Mouse (Mus musculus): ENCODE measurements around the gene Rexo4.

The Rexo4 gene

DNA sequence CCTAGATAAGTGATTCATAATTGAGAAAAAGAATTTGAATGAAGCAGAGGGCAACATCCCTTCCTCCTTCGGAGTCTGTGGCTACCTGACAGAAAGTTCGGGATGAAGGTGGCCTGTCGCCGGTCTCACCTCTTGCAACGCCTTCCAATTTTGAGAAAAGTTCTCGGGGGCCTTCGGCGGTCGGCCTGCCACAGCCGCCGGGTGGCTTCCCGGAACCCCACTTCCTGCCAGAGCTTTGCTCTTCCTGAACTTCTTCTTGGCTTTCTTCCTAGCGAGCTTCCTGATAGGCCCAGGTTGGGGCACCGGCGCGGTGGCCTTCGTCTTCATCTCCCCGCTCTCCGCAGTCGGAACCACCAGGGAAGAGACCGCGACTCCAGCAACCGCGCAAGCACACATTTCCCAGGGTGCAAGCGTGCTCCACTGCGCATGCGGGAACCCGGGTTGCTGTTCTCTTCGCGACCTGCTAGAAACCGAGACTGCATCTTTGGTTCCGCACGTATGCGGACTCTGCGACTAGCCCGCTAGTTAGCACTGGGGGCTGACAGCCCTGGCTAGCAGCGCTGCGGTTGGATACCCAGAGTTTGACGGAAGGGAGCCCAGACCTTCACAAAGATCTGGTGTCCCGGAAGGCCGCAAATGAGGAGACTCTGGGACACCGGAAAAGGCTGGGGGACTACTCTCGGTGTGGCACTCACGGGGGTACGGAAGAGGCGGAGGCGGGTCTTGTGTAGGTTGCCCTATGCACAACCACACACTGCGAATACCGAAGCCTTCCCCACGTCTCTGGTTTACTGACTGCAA, at the start of gene Rexo4:
Gene Rexo4, minus strand, starts transcription at position 464 of the 801 bp plus-strand sequence.
- DNase-seq, result peak; percentile 95

- peak; percentile 89 for DNase-seq
Measured at GRCm38 (mm10) chr2:27009714-27010244, 45.6 kb upstream of the Rexo4 start, which contains the start of gene Cacfd1. Gene Cacfd1 (plus strand): TSS chr2:27009926.

GRCm38 (mm10) chr2:27007701-27008100, 43.5 kb upstream of the Rexo4 start:
- no peak for DNase-seq

DNA sequence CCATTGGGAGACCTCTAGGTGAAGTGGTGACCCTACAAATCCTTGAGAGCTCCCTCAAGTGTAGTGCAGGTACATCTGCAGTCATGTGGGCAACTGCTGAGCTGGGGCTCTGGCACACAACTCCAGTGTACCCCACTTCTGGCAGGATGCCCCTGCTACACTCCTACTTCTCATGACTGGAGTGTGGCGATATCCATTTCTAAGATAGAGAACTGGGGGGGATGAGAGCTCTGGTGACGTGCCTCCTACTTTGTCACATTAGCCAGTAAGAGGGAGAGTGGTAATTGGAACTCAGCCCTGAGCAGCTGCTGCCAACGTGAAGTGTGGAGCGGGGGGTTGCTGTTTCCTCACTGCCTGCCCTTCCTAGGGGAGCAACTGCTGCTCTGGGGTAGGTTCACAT, 42.1 kb upstream of the Rexo4 start:
- no peak for DNase-seq

- no peak for DNase-seq
Measured at GRCm38 (mm10) chr2:26997993-26998392, 33.8 kb upstream of the Rexo4 start.

GRCm38 (mm10) chr2:26997498-26997897, 33.3 kb upstream of the Rexo4 start:
- DNase-seq, result no peak

GRCm38 (mm10) chr2:26993936-26994335, 29.8 kb upstream of the Rexo4 start:
- no peak for DNase-seq

- DNase-seq, result no peak
Measured at GRCm38 (mm10) chr2:26984640-26985039, 20.5 kb upstream of the Rexo4 start.

GRCm38 (mm10) chr2:26984179-26984578, 20.0 kb upstream of the Rexo4 start:
- DNase-seq, result no peak

DNA sequence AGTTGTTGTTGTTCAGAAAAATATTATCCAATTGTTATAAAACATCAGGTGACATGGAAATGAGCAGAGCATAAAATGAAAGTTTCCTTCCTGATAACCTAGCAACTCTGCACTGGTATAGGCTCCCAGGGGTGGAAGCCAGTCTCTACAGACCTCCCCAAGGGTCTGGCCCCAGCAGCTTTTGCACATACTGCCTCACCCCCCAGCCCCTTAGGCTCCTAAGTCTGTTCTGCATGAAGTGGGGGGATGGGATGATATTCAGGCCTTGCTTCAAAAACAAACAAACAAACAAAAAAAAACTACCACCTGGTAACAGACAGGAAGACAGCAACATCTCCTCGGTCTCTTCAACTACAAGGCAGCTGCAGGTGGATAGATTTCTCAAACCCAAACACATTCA, 16.2 kb upstream of the Rexo4 start:
- DNase-seq, result no peak

- DNase-seq, result no peak
Measured at GRCm38 (mm10) chr2:26973960-26974359, 9.8 kb upstream of the Rexo4 start.

- DNase-seq, result no peak
Measured at GRCm38 (mm10) chr2:26973116-26973515, 8.9 kb upstream of the Rexo4 start, which contains the start of gene Adamts13. Gene Adamts13 (plus strand): TSS chr2:26973416.

- DNase-seq, result no peak
Measured at GRCm38 (mm10) chr2:26967262-26967661, 3.1 kb upstream of the Rexo4 start.

DNA sequence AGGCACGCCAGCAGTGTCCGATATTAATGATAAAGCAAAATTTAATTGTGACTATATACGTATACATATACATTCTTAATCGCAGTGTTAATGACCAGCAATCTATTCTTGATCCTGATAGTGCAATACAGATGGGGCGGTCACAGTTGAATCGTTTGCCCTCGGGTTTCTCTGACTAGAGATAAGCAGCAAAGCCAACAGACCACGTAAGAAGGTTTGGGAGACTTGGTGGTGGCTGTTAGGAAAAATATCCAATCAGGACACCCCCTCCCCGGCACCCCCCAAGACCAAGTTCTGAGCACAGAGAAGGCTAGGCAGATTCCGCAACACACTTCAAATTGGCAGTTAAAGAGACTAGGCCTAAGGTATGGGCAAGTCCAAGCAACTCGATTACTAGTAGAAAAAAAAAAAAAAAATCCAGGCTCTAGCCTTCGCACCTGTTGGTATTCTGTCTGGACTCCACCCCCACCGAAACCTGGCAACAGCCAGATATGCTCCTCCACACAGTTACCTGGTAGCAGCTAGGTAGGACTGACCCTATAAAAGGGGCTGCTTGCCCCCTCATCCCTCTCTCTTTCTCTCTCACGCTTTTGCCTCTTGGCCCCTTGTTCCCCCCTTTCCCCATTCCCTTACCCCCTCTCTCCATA, 661 bp upstream of the Rexo4 start:
- DNase-seq, result no peak

- DNase-seq, result no peak
Measured at GRCm38 (mm10) chr2:26960756-26961155, 3.4 kb downstream of the Rexo4 start.

DNA sequence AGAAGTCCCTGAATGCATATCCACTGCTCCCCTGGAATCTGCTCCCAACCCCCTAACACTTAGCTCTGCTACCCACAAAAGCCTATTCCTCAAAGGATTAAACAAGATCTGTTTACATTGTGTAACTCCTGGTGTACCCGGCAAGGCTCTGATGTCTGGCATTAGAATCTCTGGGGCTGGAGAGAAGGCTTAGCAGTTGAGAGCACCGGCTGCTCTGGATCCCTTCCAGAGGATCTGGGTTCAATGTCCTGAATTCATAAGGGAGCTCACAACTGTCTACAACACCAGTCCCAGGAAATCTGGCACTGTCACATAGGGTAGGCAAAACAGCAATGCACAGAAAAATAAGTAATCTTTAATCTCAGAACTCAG, 6.7 kb downstream of the Rexo4 start:
- DNase-seq, result no peak

DNA sequence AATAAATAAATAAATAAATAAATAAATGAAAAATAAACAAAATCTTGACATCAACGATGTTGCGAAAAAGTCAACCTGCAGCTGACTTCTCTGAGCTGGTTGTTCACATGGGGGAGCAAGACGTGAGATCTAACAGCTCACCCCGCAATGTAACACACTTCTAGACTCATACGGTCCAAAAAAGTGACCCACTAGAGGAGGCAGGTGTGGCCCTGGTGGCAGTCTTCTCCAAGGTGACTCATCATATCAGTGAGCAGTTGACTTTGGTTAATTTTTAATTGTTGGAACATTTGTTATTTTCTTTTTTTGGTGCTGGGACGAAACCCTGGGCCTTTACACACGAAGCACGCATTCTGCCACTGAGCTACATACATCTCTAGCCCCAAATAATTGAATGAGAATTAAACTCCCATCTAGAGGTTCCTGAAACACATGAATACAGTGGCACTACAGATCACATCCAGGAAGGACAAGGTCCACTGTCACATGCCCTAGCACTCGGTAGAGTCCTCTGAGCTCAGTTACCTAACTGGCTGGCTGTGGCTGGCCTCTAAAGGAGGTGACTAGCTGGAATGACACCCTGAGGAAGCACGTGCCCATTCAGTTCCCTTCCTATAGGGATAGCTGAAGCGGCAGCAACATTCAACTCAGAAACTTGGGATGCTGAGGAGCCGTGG, 7.2 kb downstream of the Rexo4 start:
- DNase-seq, result no peak

DNA sequence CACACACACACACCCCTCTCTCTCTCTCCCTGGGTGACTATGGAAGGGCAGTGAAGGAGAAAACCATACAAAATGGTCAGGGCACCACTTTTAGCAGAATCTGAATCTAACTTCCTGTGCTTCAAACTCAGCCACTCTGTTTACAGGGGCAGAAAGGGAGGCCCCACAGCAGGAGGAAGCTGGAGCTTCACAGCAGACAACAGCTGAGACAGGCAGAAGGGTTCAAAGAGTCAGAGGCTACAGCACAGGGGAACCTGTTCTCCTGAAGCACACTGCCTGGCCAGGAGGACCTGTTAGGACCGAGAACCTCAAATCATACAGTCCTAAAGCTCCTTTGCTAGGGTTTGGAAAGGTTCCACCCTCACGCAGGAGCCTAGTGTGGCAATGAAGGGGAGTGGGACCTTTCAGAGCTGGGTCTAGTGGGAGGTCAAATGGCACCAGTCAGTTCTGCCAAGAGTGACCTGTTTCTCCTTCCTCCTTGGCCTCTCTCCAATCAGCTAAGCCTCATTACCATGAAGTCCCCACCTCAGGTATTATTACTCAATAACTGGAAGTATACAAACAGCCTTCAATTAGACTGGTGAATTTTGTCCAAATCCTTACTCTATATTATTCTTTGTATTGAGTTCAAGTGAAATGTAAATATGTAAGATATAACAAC, 9.3 kb downstream of the Rexo4 start:
- DNase-seq, result no peak

GRCm38 (mm10) chr2:26952866-26953265, 11.3 kb downstream of the Rexo4 start:
- DNase-seq, result no peak

DNA sequence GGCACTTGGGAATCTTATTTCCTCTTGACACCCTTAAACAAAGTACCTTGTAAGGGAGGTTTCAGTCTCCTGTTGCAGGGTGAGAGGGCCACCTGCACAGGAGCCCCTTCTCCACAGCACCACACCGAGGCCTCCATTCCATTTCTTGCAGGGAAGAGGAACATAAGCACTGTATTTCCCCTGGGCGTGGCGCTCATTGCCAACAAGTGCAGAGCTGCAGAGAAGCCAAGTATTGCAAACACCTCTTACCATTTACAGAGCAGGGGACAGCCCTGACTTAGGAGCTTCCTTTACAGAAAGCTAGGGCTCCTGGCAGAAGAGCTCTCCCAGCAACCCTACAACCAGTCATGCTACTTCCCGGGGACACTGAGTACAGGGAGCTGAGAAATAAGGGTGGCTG, 12.0 kb downstream of the Rexo4 start:
- no peak for DNase-seq

- peak; percentile 56 for DNase-seq
Measured at GRCm38 (mm10) chr2:26951346-26951905, 12.8 kb downstream of the Rexo4 start.

GRCm38 (mm10) chr2:26950411-26950810, 13.8 kb downstream of the Rexo4 start:
- DNase-seq, result peak; percentile 44

DNA sequence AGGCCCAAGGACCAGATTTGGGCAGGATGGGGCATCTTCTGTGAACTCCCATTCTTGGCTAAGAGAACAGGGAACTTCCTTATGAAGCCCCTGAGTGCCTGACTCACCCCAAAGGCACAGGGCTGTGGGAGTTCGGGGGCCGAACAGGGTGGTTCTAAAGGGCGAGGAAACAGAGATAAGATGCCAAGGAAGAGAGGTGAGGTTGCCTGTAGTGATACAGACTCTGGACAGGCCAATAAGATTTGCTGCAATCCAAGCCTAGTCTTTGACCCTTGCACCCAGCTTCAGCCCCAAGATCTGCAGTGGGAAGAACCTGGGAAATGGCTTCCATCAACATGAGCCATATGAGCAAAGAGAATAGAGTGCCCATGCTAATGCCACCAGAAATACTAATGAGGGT, 20.9 kb downstream of the Rexo4 start:
- DNase-seq, result no peak

Data from cerebellum, adult 9-11 months (tissue).